Comparison of ENCODE assay signal across 18 mouse cellular contexts in genomic region chr1:155425285-155425684, GRCm38 (mm10). TPM values are rescaled to one million over a fixed set of nuclear protein-coding genes. Genes with fewer than 3 reads are reported as not detected.
DNase-seq lines count a peak whose midpoint lies in the region; ATAC-seq and TF ChIP-seq lines count a peak whose summit lies in the region.
"Had no signal": no experiment of that assay in that cellular context is flagged by ENCODE, and none has a peak within 500 bp of the region (broad histone marks: within the 10 kb centered on the region; RNA-seq: fewer than 3 reads in every experiment).

No protein-coding gene starts in this region.

- no peaks in the 10 kb centered on the region for H3K27me3 ChIP-seq in G1E (ENCODE audit: insufficient read depth, low read length)
- H3K27me3 ChIP-seq in liver, embryonic 14.5 days (ENCODE audit: control insufficient read depth, insufficient read depth, low read length) = no peaks in the 10 kb centered on the region
- H3K27me3 ChIP-seq: heart, embryonic 12.5 days; hindbrain, embryonic 15.5 days had no signal

- no peak for TF ChIP-seq CTCF in G1E (IDR thresholded peaks at IDR 0.05; ENCODE audit: low read depth, low read length)
- TF ChIP-seq CTCF in liver, embryonic 14.5 days (IDR thresholded peaks at IDR 0.05; ENCODE audit: low read depth) = no peak

- H3K4me1 ChIP-seq in G1E (ENCODE audit: insufficient read depth, low read depth, low read length) = peaks cover 45% of the 10 kb centered on the region
- H3K4me1 ChIP-seq in liver, embryonic 14.5 days (replicated peaks; ENCODE audit: control insufficient read depth in 2 of 2, insufficient read depth in 2 of 2, low read length in 1 of 2) = peaks cover 16 to 21% of the 10 kb centered on the region in 2 experiments

- 26% methylated on average over 5 of the region's 5 CpGs for WGBS in liver, embryonic 14.5 days (ENCODE audit: insufficient replicate concordance)

- peak; percentile 65 for TF ChIP-seq EP300 in liver, embryonic 14.5 days (IDR thresholded peaks at IDR 0.05; ENCODE audit: low read depth)

- peak overlapping the region; percentile 59; the same call in 1 of the 2 replicates for H3K4me3 ChIP-seq in G1E (ENCODE audit: low read depth, low read length)
- H3K4me3 ChIP-seq in liver, embryonic 14.5 days (ENCODE audit: insufficient read depth in 1 of 2, low read depth in 2 of 2, low read length in 2 of 2) = peak overlapping the region in 1 of 2 experiments; percentile 14; a peak in 2 of 4 replicates
- H3K4me3 ChIP-seq: embryonic facial prominence, embryonic 10.5 days; forebrain, embryonic 10.5 days; heart, embryonic 12.5 days; hindbrain, embryonic 15.5 days had no signal

- ATAC-seq in G1E (ENCODE audit: extremely low read depth, insufficient number of reproducible peaks, low FRiP score, poor library complexity, severe bottlenecking) = no peak
- ATAC-seq in liver, embryonic 14.5 days (ENCODE audit: insufficient read depth) = peak; percentile 80
- ATAC-seq in megakaryocyte progenitor cell, adult 5-6 weeks (replicated peaks; ENCODE audit: poor library complexity) = 0 out of 2 replicates have a peak, but pooled peaks have one; percentile 30
- ATAC-seq: activated CD4-positive, CD25-positive, alpha-beta regulatory T cell, adult 4 months; forebrain, embryonic 14.5 days; Patski had no signal

- H3K9me3 ChIP-seq in G1E (replicated peaks) = no peaks in the 10 kb centered on the region
- H3K9me3 ChIP-seq in liver, embryonic 14.5 days (ENCODE audit: control insufficient read depth, low read length) = no peaks in the 10 kb centered on the region
- H3K9me3 ChIP-seq: embryonic facial prominence, embryonic 10.5 days; forebrain, embryonic 10.5 days; heart, embryonic 12.5 days; hindbrain, embryonic 15.5 days had no signal

- peak overlapping the region; percentile 50 for H3K4me2 ChIP-seq in liver, embryonic 14.5 days (ENCODE audit: low read depth)
- H3K4me2 ChIP-seq: heart, embryonic 12.5 days; hindbrain, embryonic 15.5 days had no signal

- H3K9ac ChIP-seq in liver, embryonic 14.5 days (replicated peaks) = peak overlapping the region; percentile 18; the same call in 1 of the 2 replicates
- H3K9ac ChIP-seq: heart, embryonic 12.5 days; hindbrain, embryonic 15.5 days had no signal

- peak overlapping the region; percentile 51; the same call in 1 of the 2 replicates for H3K27ac ChIP-seq in liver, embryonic 14.5 days
- H3K27ac ChIP-seq: embryonic facial prominence, embryonic 10.5 days; forebrain, embryonic 10.5 days; hindbrain, embryonic 15.5 days had no signal

- DNase-seq in G1E (ENCODE audit: low spot score) (no peak), MEL-GATA-1-ER (ENCODE audit: extremely low read depth, low read depth) (peak; percentile 15)
- peak in 1 of 3 experiments; percentile 28 for DNase-seq in liver, embryonic 14.5 days (ENCODE audit: low read depth in 3 of 3, low spot score in 3 of 3)
- no peak for DNase-seq in adrenal gland, postnatal 10 days
- no peak for DNase-seq in frontal cortex, adult 2 months (ENCODE audit: extremely low spot score in 1 of 2, low spot score in 1 of 2)
- no peak for DNase-seq in urinary bladder, postnatal 36 days (ENCODE audit: low spot score in 2 of 2)
- DNase-seq: cerebellum, adult 18-20 months; cerebellum, postnatal 10 days; gastrocnemius, postnatal 14 days; heart, postnatal 36 days had no signal

- no peaks in the 10 kb centered on the region for H3K36me3 ChIP-seq in G1E (replicated peaks)
- no peaks in the 10 kb centered on the region for H3K36me3 ChIP-seq in liver, embryonic 14.5 days (replicated peaks; ENCODE audit: control insufficient read depth, insufficient read depth, low read depth)
- H3K36me3 ChIP-seq: embryonic facial prominence, embryonic 10.5 days; forebrain, embryonic 10.5 days; heart, embryonic 12.5 days; hindbrain, embryonic 15.5 days had no signal

RNA-seq across cellular contexts. Expression of gene Xpr1, which starts 8.1 kb away (rescaled TPM):
- total RNA-seq in G1E (2014; fragmentation: Nextera tagmentation) (176 and 193 TPM in 2 replicates), G1E (2017) (37.0 and 43.4 TPM in 2 replicates)
- 9.0 and 11.5 TPM in 2 replicates for polyA plus RNA-seq in G1E (2012)
- 3.3 and 4.2 TPM in 2 replicates for polyA plus RNA-seq in liver, embryonic 14.5 days (2012; rRNA removed)
- 2.2 and 2.4 TPM in 2 replicates for polyA plus RNA-seq in liver, embryonic 14.5 days (2014; fragmentation: Nextera tagmentation; extraction: Ambion mirVana)
- 38.0 and 38.6 TPM in 2 replicates for total RNA-seq in megakaryocyte progenitor cell, adult 5-6 weeks (2015)
- total RNA-seq in megakaryocyte progenitor cell, adult 5-6 weeks (2017) = 12.8 and 16.1 TPM in 2 replicates
- total RNA-seq in adrenal gland, postnatal 10 days (2021) = 10 to 100 TPM; 35.6 to 41.5 TPM
- polyA plus RNA-seq in frontal cortex, adult 2 months (2012; rRNA removed) = 42.5 and 43.4 TPM in 2 replicates
